Mouse (Mus musculus) hindbrain, embryonic 10.5 days (tissue): ENCODE results near the gene Glo1. TPM values are rescaled to one million over a fixed set of nuclear protein-coding genes. Genes with fewer than 3 reads are reported as not detected.

Experiments
- DNase-seq: peaks from one replicate; pipeline ENCODE4 v3.0.0-alpha.2; 2017; ENCODE audit warnings: low spot score
- H3K27ac ChIP-seq: fragments of 300-500 bp; sonication (generic); 2 replicates; pipeline ENCODE4 v1.5.1; 2016; ENCODE audit warnings: mild to moderate bottlenecking, moderate library complexity
- H3K27me3 ChIP-seq: fragments of 300-500 bp; sonication (generic); 2 replicates; pipeline ENCODE4 v1.6.1; 2016; ENCODE audit warnings: mild to moderate bottlenecking; ENCODE audit not compliant: poor library complexity, insufficient read depth, severe bottlenecking
- H3K36me3 ChIP-seq: fragments of 300-500 bp; sonication (generic); 2 replicates; pipeline ENCODE4 v1.6.1; 2016; ENCODE audit warnings: mild to moderate bottlenecking, moderate library complexity
- H3K4me1 ChIP-seq: fragments of 300-500 bp; sonication (generic); replicated peaks from 2 replicates; pipeline ENCODE4 v1.6.1; 2016; ENCODE audit warnings: mild to moderate bottlenecking
- H3K4me3 ChIP-seq: fragments of 300-500 bp; sonication (generic); 2 replicates; pipeline ENCODE4 v1.5.1; 2016; ENCODE audit warnings: mild to moderate bottlenecking, moderate library complexity
- H3K9me3 ChIP-seq: fragments of 300-500 bp; sonication (generic); 2 replicates; pipeline ENCODE4 v1.6.1; 2016; ENCODE audit warnings: mild to moderate bottlenecking, moderate library complexity
- whole genome bisulfite sequencing: fragments of 180-500 bp; shearing (Covaris S2); methylation state at CpG from one replicate; pipeline ENCODE4 v1.1.7; 2016; 5-methylcytosine and 5-hydroxymethylcytosine counted together
- polyA plus RNA-seq: library from polyadenylated mRNA; unstranded; fragments of >200 nt; fragmentation: Nextera tagmentation; extraction: Ambion mirVana; gene quantifications from 2 replicates; pipeline ENCODE4 v1.2.1, GENCODE M21; 2016

Glo1 gene
- polyA plus RNA-seq, 1 experiment from 2014 or later, result 231 TPM

GRCm38 (mm10) chr17:30539098-30539497 lies 87.6 kb downstream of the Glo1 start:
- Histone ChIP-seq H3K27me3 (no peaks in the 10 kb centered on the region), H3K4me3 (no peak overlapping the region), H3K27ac (no peak overlapping the region), H3K4me1 (peaks cover 21% of the 10 kb centered on the region; the same call in 1 of the 2 replicates), H3K36me3 (no peaks in the 10 kb centered on the region), H3K9me3 (no peaks in the 10 kb centered on the region)
- DNase-seq, result no peak
- 63% methylated on average over 8 of the region's 8 CpGs for WGBS

GRCm38 (mm10) chr17:30536651-30537050 lies 90.0 kb downstream of the Glo1 start:
- Histone ChIP-seq H3K4me3 (no peak overlapping the region), H3K27ac (no peak overlapping the region), H3K36me3 (no peaks in the 10 kb centered on the region), H3K27me3 (no peaks in the 10 kb centered on the region), H3K4me1 (peaks cover 18% of the 10 kb centered on the region; the same call in 1 of the 2 replicates), H3K9me3 (no peaks in the 10 kb centered on the region)
- WGBS, result 74% methylated on average over 5 of the region's 5 CpGs
- no peak for DNase-seq

Other genes with a start within 250 kb of the Glo1 start
- 66.1 and 67.3 TPM in 2 replicates for gene Btbd9, start 50.4 kb downstream of the Glo1 start, polyA plus RNA-seq
- 1.0 and 1.3 TPM in 2 replicates for gene Dnah8, start 2.5 kb downstream of the Glo1 start, polyA plus RNA-seq